Mouse (Mus musculus) lung, postnatal 0 days (tissue): ENCODE measurements around the gene Gabrr2. TPM values are rescaled to one million over a fixed set of nuclear protein-coding genes. Genes with fewer than 3 reads are reported as not detected.
"Not testable (repeated sequence)": the region's sequence is repeated elsewhere in the genome, so short reads cannot be mapped to it uniquely, and the experiment has no call there.

ENCODE experiments used
- ATAC-seq: fragments of 200-750 bp; cut with Nextera tagmentation; 2 replicates; pipeline ENCODE4 v1.8.0; 2017; ENCODE audit warnings: moderate library complexity
- DNase-seq: peaks from one replicate; pipeline ENCODE4 v3.0.0-alpha.2; 2016; ENCODE audit warnings: low spot score
- H3K27ac ChIP-seq: fragments of 300-500 bp; sonication (generic); 2 replicates; pipeline ENCODE4 v1.5.1; 2014; ENCODE audit warnings: antibody characterized with exemption, mild to moderate bottlenecking, low read length, mixed read lengths
- H3K27me3 ChIP-seq: fragments of 300-500 bp; sonication (generic); replicated peaks from 2 replicates; pipeline ENCODE4 v1.6.1; 2014; ENCODE audit warnings: low read length, mixed read lengths; ENCODE audit not compliant: insufficient read depth
- H3K36me3 ChIP-seq: fragments of 300-500 bp; sonication (generic); 2 replicates; pipeline ENCODE4 v1.6.1; 2014; ENCODE audit warnings: low read length, mixed read lengths; ENCODE audit not compliant: insufficient read depth
- H3K4me1 ChIP-seq: fragments of 300-500 bp; sonication (generic); 2 replicates; pipeline ENCODE4 v1.6.1; 2014; ENCODE audit warnings: antibody characterized with exemption, low read depth, low read length, mixed read lengths; ENCODE audit not compliant: insufficient read depth
- H3K4me2 ChIP-seq: fragments of 300-500 bp; sonication (generic); replicated peaks from 2 replicates; pipeline ENCODE4 v1.6.1; 2014; ENCODE audit warnings: low read depth, mild to moderate bottlenecking, low read length, moderate library complexity, mixed read lengths
- H3K4me3 ChIP-seq: fragments of 300-500 bp; sonication (generic); 2 replicates; pipeline ENCODE4 v1.5.1; 2014; ENCODE audit warnings: low read depth, low read length
- H3K9ac ChIP-seq: fragments of 300-500 bp; sonication (generic); replicated peaks from 2 replicates; pipeline ENCODE4 v1.6.1; 2014; ENCODE audit warnings: low read depth, mild to moderate bottlenecking
- H3K9me3 ChIP-seq: fragments of 300-500 bp; sonication (generic); 2 replicates; pipeline ENCODE4 v1.6.1; 2016; ENCODE audit warnings: low read length, mixed read lengths
- CTCF ChIP-seq: IDR thresholded peaks from 2 replicates; pipeline ENCODE4 v1.5.1; 2016; ENCODE audit warnings: antibody characterized with exemption, mild to moderate bottlenecking
- EP300 ChIP-seq: IDR thresholded peaks from 2 replicates; pipeline ENCODE4 v1.6.1; 2016; ENCODE audit warnings: antibody characterized with exemption, mild to moderate bottlenecking, control low read depth
- WGBS: fragments of 180-500 bp; shearing (Covaris S2); extraction: QIAGEN DNeasy Blood & Tissue Kit; methylation state at CpG from one replicate; pipeline ENCODE4 v1.1.7; 2014; 5-methylcytosine and 5-hydroxymethylcytosine counted together
- polyA plus RNA-seq: library from polyadenylated mRNA; unstranded; fragments of >200 nt; fragmentation: Nextera tagmentation; extraction: Ambion mirVana; gene quantifications from 2 replicates; pipeline ENCODE4 v1.2.1, GENCODE M21; 2015

Gabrr2 gene
- polyA plus RNA-seq, 1 experiment from 2014 or later, result 0.27 TPM

DNA sequence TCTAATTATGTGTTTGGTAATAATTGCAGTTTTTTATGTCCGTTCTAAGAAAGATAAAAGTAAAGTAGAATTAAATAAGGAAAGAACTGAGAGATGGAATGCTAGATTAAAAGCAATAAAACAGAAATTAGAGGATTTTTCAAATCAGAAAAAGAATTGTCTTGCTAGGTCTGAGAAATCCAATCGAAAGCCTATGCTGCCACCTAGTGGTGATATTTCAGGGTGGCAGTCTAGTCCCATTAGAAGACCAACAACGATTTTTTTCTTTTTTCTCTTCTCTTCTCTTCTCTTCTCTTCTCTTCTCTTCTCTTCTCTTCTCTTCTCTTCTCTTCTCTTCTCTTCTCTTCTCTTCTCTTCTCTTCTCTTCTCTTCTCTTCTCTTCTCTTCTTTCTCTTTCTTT lies 56.3 kb downstream of the Gabrr2 start:
- H3K4me3 ChIP-seq, H3K27ac ChIP-seq, H3K4me1 ChIP-seq, H3K36me3 ChIP-seq, ATAC-seq, H3K27me3 ChIP-seq, H3K9ac ChIP-seq, H3K4me2 ChIP-seq, H3K9me3 ChIP-seq: not testable (repeated sequence)
- peak; percentile 80 for TF ChIP-seq CTCF
- 1% methylated on average over 3 of the region's 3 CpGs for WGBS
- peak; percentile 77 for DNase-seq

- DNase-seq, result peak; percentile 18
Observed at GRCm38 (mm10) chr4:33124493-33124892, 61.7 kb downstream of the Gabrr2 start.

GRCm38 (mm10) chr4:33125409-33126084 lies 62.7 kb downstream of the Gabrr2 start:
- no peaks in the 10 kb centered on the region for H3K27me3 ChIP-seq
- no peak for TF ChIP-seq CTCF
- TF ChIP-seq EP300, result no peak
- ATAC-seq, result no peak
- no peaks in the 10 kb centered on the region for H3K9me3 ChIP-seq
- H3K27ac ChIP-seq, result no peak overlapping the region
- DNase-seq, result no peak
- H3K9ac ChIP-seq, result no peak overlapping the region
- 52% methylated on average over 10 of the region's 10 CpGs for WGBS
- H3K4me2 ChIP-seq, result no peak overlapping the region
- H3K36me3 ChIP-seq, result no peaks in the 10 kb centered on the region
- no peaks in the 10 kb centered on the region for H3K4me1 ChIP-seq
- H3K4me3 ChIP-seq, result no peak overlapping the region

More at GRCm38 (mm10) chr4:33124493-33124892, 61.7 kb downstream of the Gabrr2 start:
- H3K27me3 ChIP-seq, result no peaks in the 10 kb centered on the region
- H3K4me2 ChIP-seq, result no peak overlapping the region
- WGBS, result 77% methylated on average over 6 of the region's 6 CpGs
- H3K36me3 ChIP-seq, result no peaks in the 10 kb centered on the region
- no peak overlapping the region for H3K9ac ChIP-seq
- no peaks in the 10 kb centered on the region for H3K9me3 ChIP-seq
- H3K27ac ChIP-seq, result no peak overlapping the region
- no peaks in the 10 kb centered on the region for H3K4me1 ChIP-seq
- H3K4me3 ChIP-seq, result no peak overlapping the region
- TF ChIP-seq EP300 (no peak), CTCF (peak; percentile 70)
- ATAC-seq, result no peak

DNA sequence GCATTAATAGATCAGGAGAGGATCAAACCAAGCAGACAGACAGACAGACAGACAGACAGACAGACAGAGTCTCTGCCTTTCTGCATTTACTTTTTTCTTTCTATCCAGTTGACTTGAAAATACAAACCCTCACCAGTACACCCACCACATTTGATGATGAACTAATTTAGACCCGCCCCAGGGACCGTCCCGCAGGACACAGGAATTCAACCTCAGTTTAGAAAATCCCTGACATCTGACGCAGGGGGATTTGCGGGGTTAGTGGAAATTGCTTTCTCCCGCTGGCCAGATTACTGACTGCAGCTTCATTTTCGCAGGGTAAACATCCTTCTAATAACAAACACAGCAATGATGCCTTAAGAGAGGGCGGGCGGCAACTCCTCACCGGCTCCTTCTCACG lies 69.4 kb downstream of the Gabrr2 start, which contains the start of gene Gabrr1:
TSS of gene Gabrr1 (plus strand) at position 301 of the 400 bp plus-strand sequence.
- Histone ChIP-seq H3K27me3 (no peaks in the 10 kb centered on the region), H3K4me2 (no peak within 1 kb of the TSS), H3K4me3 (no peak within 1 kb of the TSS), H3K9me3 (no peaks in the 10 kb centered on the region), H3K9ac (no peak within 1 kb of the TSS), H3K36me3 (no peaks in the 10 kb centered on the region), H3K4me1 (no peaks in the 10 kb centered on the region), H3K27ac (no peak within 1 kb of the TSS)
- DNase-seq (no peak), ATAC-seq (no peak)
- whole genome bisulfite sequencing, result 51% methylated on average over 11 of the region's 11 CpGs
- TF ChIP-seq EP300, result no peak
- no peak for TF ChIP-seq CTCF

Other genes starting within 250 kb of the Gabrr2 start
- 1.2 and 1.3 TPM in 2 replicates for gene Ankrd6, start 112.2 kb upstream of the Gabrr2 start, polyA plus RNA-seq
- gene Rragd, start 80.0 kb upstream of the Gabrr2 start, polyA plus RNA-seq, result 5.6 and 7.8 TPM in 2 replicates
- gene Ube2j1, start 31.6 kb upstream of the Gabrr2 start, polyA plus RNA-seq, result 36.4 and 36.8 TPM in 2 replicates
- gene Gabrr1, start 69.5 kb downstream of the Gabrr2 start, polyA plus RNA-seq, result 0.06 TPM in 1 of 2 replicates, not detected in the other
- 0.70 and 0.86 TPM in 2 replicates for gene Pm20d2, start 126.7 kb downstream of the Gabrr2 start, polyA plus RNA-seq
- gene Srsf12, start 146.0 kb downstream of the Gabrr2 start, polyA plus RNA-seq, result 0.16 and 0.31 TPM in 2 replicates
- 153 and 169 TPM in 2 replicates for gene Pnrc1, start 227.2 kb downstream of the Gabrr2 start, polyA plus RNA-seq
- gene Rngtt, start 247.3 kb downstream of the Gabrr2 start, polyA plus RNA-seq, result 9.4 and 10.5 TPM in 2 replicates